Mouse (Mus musculus) heart, adult 2 months (tissue): Measurements from ENCODE around the gene Foxo3. TPM values are rescaled to one million over a fixed set of nuclear protein-coding genes. Genes with fewer than 3 reads are reported as not detected.

Experiments used
- DNase-seq, 2 experiments: peaks; one replicate each; pipeline ENCODE4 v3.0.0; 2021
- H3K27ac ChIP-seq: fragments of 200-600 bp; 2 replicates; pipeline ENCODE4 v1.8.1; 2022
- H3K27me3 ChIP-seq: fragments of 200-500 bp; 2 replicates; pipeline ENCODE4 v1.6.1; 2012; ENCODE audit warnings: mild to moderate bottlenecking, low read length, inconsistent platforms, mixed read lengths; ENCODE audit not compliant: control insufficient read depth, insufficient read depth
- H3K36me3 ChIP-seq: fragments of 200-500 bp; 2 replicates; pipeline ENCODE4 v1.6.1; 2012; ENCODE audit warnings: low read length, inconsistent platforms; ENCODE audit not compliant: control insufficient read depth, insufficient read depth
- H3K4me1 ChIP-seq: fragments of 200-500 bp; 2 replicates; pipeline ENCODE4 v1.6.1; 2011; ENCODE audit warnings: low read length; ENCODE audit not compliant: control insufficient read depth, insufficient read depth
- H3K4me3 ChIP-seq: fragments of 200-600 bp; 2 replicates; pipeline ENCODE4 v1.8.1; 2022
- H3K79me2 ChIP-seq: fragments of 200-500 bp; replicated peaks from 2 replicates; pipeline ENCODE4 v1.6.1; 2012; ENCODE audit warnings: mild to moderate bottlenecking, inconsistent platforms, low read length, moderate library complexity, mixed read lengths; ENCODE audit not compliant: control insufficient read depth, insufficient read depth
- H3K9ac ChIP-seq: fragments of 200-500 bp; 2 replicates; pipeline ENCODE4 v1.6.1; 2012; ENCODE audit warnings: low read depth, mild to moderate bottlenecking, control low read depth, inconsistent platforms, low read length, mixed read lengths
- CTCF ChIP-seq: fragments of 200-600 bp; IDR thresholded peaks from 2 replicates; pipeline ENCODE4 v1.8.1; 2022; ENCODE audit warnings: antibody characterized with exemption, mild to moderate bottlenecking, moderate library complexity
- EP300 ChIP-seq: fragments of 200-500 bp; IDR thresholded peaks from 2 replicates; pipeline ENCODE4 v1.6.1; 2011; ENCODE audit warnings: low read depth, low read length, control low read depth; ENCODE audit not compliant: insufficient read depth
- POLR2A ChIP-seq: fragments of 200-500 bp; IDR thresholded peaks from 2 replicates; pipeline ENCODE4 v1.6.1; 2011; ENCODE audit warnings: mild to moderate bottlenecking, low read depth, low read length, control low read depth; ENCODE audit not compliant: insufficient read depth
- WGBS: fragments of 180-500 bp; shearing (Covaris S2); methylation state at CpG from one replicate; pipeline ENCODE4 v1.1.7; 2018; 5-methylcytosine and 5-hydroxymethylcytosine counted together
- intact Hi-C: fragments of 180-260 bp; cut with DNase I; formaldehyde crosslinking; loops from one replicate; pipeline ENCODE4 v1.15.1; 2025
- polyA plus RNA-seq: library from polyadenylated mRNA; depleted of rRNA; stranded (reverse); fragments of >200 nt; gene quantifications from 2 replicates; pipeline ENCODE4 v1.2.3, GENCODE M21; 2012
- total RNA-seq, 2 experiments: library from RNA; stranded (reverse); gene quantifications; 2 replicates each; pipeline ENCODE4 v1.2.3; 2021

Gene Foxo3
- total and polyA plus RNA-seq, 3 experiments: 26.7 to 89.5 (median 72.5) TPM

DNA sequence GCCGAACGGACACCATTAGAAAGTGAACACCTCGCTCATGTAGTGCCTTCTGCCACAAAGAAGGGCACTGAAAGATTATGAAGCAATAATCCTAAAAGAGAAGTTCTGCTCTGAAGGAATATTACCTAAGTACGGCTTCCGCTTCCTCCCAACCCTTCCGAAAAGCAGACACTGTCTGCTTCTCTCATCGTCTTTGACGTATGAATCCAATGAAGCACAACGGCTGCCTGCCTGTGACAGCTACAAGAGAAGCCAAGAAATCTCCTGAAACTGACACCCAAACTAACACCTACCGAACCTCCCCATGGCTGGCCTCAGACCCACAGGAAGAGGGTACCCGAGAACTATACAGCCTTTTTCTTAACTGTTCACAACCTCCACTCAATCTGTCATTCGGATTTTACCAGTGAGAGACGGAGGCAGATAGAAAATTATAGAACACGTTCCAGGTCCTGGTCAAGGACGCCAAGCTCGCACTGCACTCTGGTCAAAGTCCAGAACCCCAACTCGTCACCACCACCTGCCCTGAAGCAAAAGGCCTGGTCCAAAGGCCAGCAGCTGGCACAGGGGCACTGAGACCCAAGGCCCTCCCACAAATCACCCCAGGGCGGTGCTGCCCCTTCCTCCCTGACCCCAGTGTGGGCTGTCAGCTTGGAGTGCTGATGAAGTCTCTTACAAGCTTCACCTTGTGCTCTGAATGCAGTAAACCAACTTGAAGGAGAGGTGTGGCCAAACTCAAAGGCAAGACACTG lies 51.2 kb downstream of the Foxo3 start:
- peaks cover 12% of the 10 kb centered on the region for H3K36me3 ChIP-seq
- no peak overlapping the region for H3K9ac ChIP-seq
- TF ChIP-seq CTCF: no peak
- TF ChIP-seq EP300: no peak
- no peak for TF ChIP-seq POLR2A
- no peak for DNase-seq
- peak overlapping the region; percentile 36 for H3K27ac ChIP-seq
- peaks cover 11% of the 10 kb centered on the region for H3K79me2 ChIP-seq
- 69% methylated on average over 18 of the region's 18 CpGs for WGBS
- no peaks in the 10 kb centered on the region for H3K27me3 ChIP-seq
- H3K4me1 ChIP-seq: peaks cover 46% of the 10 kb centered on the region
- intact Hi-C loops: no loop called here
- H3K4me3 ChIP-seq: no peak overlapping the region

- peaks cover 36% of the 10 kb centered on the region for H3K4me1 ChIP-seq
- WGBS: 56% methylated on average over 11 of the region's 11 CpGs
- H3K27ac ChIP-seq: no peak overlapping the region
- H3K36me3 ChIP-seq: peaks cover 7% of the 10 kb centered on the region
- H3K79me2 ChIP-seq: peaks cover 15% of the 10 kb centered on the region
- H3K4me3 ChIP-seq: no peak overlapping the region
- intact Hi-C loops: no loop called here
- TF ChIP-seq POLR2A (no peak), EP300 (no peak), CTCF (no peak)
- H3K9ac ChIP-seq: no peak overlapping the region
- DNase-seq: no peak
- no peaks in the 10 kb centered on the region for H3K27me3 ChIP-seq
Observed at GRCm38 (mm10) chr10:42221996-42222395, 54.6 kb downstream of the Foxo3 start.

GRCm38 (mm10) chr10:42221136-42221891 lies 55.2 kb downstream of the Foxo3 start:
- Histone ChIP-seq H3K27me3 (no peaks in the 10 kb centered on the region), H3K4me1 (peaks cover 35% of the 10 kb centered on the region), H3K27ac (no peak overlapping the region), H3K36me3 (peaks cover 9% of the 10 kb centered on the region), H3K9ac (no peak overlapping the region), H3K79me2 (peaks cover 11% of the 10 kb centered on the region), H3K4me3 (no peak overlapping the region)
- 83% methylated on average over 19 of the region's 19 CpGs for WGBS
- TF ChIP-seq POLR2A: no peak
- no peak for TF ChIP-seq CTCF
- no peak for TF ChIP-seq EP300
- intact Hi-C loops: no loop called here
- DNase-seq: no peak

DNA sequence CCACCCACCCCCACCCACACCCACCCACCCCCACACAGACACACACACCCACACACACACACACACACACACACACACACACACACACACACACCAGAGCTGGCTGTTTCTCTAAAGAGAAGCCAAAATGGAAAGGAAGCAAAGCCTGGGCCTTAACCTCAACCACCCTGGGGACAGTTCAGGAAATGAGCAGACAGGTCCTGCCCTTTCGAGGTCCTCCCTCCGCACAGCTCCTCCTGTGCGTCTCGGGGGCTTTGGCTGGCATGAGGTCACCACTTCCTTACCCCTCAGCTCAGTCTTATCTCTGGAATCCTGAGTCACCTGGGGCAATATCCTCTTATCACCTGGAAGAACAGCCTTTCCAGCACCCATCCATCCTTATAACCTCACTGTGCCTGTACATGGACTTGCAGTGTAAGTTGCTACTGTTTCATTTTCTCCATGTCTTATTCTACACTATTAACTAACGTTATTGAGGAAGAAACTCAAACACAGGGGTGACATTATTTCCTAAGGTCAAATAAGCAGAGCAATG lies 56.1 kb downstream of the Foxo3 start:
- H3K4me1 ChIP-seq: peaks cover 27% of the 10 kb centered on the region
- DNase-seq: no peak
- peaks cover 8% of the 10 kb centered on the region; the same call in 1 of the 2 replicates for H3K79me2 ChIP-seq
- no peak overlapping the region for H3K9ac ChIP-seq
- H3K36me3 ChIP-seq: peaks cover 9% of the 10 kb centered on the region
- H3K4me3 ChIP-seq: no peak overlapping the region
- intact Hi-C loops: no loop called here
- TF ChIP-seq POLR2A (no peak), CTCF (no peak), EP300 (no peak)
- WGBS: 31% methylated on average over 5 of the region's 5 CpGs
- no peaks in the 10 kb centered on the region for H3K27me3 ChIP-seq
- no peak overlapping the region; the same call in 1 of the 2 replicates for H3K27ac ChIP-seq

DNA sequence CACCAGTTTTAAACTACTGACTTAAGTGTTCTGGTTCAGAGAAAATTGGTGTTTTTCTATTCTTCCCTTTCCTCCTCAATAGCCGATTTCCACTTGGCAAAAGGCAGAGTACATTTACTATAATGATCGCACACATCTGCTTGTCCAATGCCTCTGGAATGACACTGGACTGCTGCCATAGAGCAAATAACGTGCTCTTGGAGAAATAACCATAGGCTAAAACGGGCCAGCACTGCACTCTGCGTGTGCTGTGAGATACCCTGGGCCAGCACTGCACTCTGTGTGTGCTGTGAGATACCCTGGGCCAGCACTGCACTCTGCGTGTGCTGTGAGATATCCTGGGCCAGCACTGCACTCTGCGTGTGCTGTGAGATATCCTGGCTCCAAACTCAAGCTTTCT lies 65.1 kb downstream of the Foxo3 start:
- no peak overlapping the region; the same call in 1 of the 2 replicates for H3K27ac ChIP-seq
- H3K9ac ChIP-seq: no peak overlapping the region
- WGBS: 42% methylated on average over 7 of the region's 7 CpGs
- peaks cover under 1% of the 10 kb centered on the region; the same call in 1 of the 2 replicates for H3K36me3 ChIP-seq
- no peaks in the 10 kb centered on the region for H3K27me3 ChIP-seq
- intact Hi-C loops: no loop called here
- TF ChIP-seq EP300: no peak
- no peak overlapping the region for H3K4me3 ChIP-seq
- peaks cover 6% of the 10 kb centered on the region for H3K79me2 ChIP-seq
- no peak for DNase-seq
- H3K4me1 ChIP-seq: peaks cover 16% of the 10 kb centered on the region

- Histone ChIP-seq H3K27me3 (no peaks in the 10 kb centered on the region), H3K27ac (no peak overlapping the region), H3K36me3 (no peaks in the 10 kb centered on the region), H3K79me2 (peaks cover 6% of the 10 kb centered on the region), H3K4me3 (no peak overlapping the region), H3K9ac (no peak overlapping the region), H3K4me1 (peaks cover 20% of the 10 kb centered on the region)
- DNase-seq: no peak
- intact Hi-C loops: no loop called here
- TF ChIP-seq CTCF (no peak), POLR2A (no peak), EP300 (no peak)
- 83% methylated on average over 2 of the region's 2 CpGs for WGBS
Observed at GRCm38 (mm10) chr10:42210641-42211040, 65.9 kb downstream of the Foxo3 start.
